Mouse (Mus musculus): ENCODE data around the gene Ankrd33b. TPM values are rescaled to one million over a fixed set of nuclear protein-coding genes. Genes with fewer than 3 reads are reported as not detected.

Ankrd33b gene
- polyA plus RNA-seq, 1 experiment = 0.04 TPM

DNA sequence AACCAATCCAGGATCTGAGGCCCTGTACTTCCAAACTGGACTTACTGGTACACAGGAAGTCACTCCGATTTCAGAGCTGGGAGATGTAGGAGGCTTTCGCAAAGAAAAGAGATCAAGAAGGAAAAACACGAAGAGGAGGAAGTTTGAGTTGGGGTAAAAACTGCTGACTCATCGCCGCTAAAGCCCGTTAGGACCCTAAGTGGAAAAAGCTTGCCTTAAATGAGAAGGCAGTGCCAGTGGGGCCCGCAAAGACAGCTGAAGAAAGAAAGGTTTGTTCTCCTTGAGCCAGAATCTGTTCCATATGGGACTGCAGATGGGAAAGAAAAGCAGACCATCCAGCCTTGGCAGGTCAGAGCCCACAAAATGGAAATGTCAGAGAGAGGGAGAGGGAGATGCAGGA is 118.6 kb downstream of the Ankrd33b start:
- H3K4me3 ChIP-seq (replicated peaks) = no peak overlapping the region
- no peak for TF ChIP-seq GATA1 (IDR thresholded peaks at IDR 0.05; ENCODE audit: low read length)
- no peak for TF ChIP-seq TAL1 (IDR thresholded peaks at IDR 0.05; ENCODE audit: low read length)
- no peaks in the 10 kb centered on the region for H3K27me3 ChIP-seq (ENCODE audit: control insufficient read depth)
- no peaks in the 10 kb centered on the region for H3K9me3 ChIP-seq (ENCODE audit: control insufficient read depth, low read length)
- peaks cover 20% of the 10 kb centered on the region for H3K4me1 ChIP-seq (ENCODE audit: control insufficient read depth)
- H3K36me3 ChIP-seq (ENCODE audit: control insufficient read depth) = peaks cover 7% of the 10 kb centered on the region; the same call in 1 of the 2 replicates

- Histone ChIP-seq H3K9me3 (ENCODE audit: control insufficient read depth, low read length) (no peaks in the 10 kb centered on the region), H3K4me3 (replicated peaks) (no peak overlapping the region), H3K4me1 (ENCODE audit: control insufficient read depth) (peaks cover 6% of the 10 kb centered on the region), H3K27me3 (ENCODE audit: control insufficient read depth) (no peaks in the 10 kb centered on the region), H3K36me3 (ENCODE audit: control insufficient read depth) (peaks cover 9% of the 10 kb centered on the region; the same call in 1 of the 2 replicates)
- TF ChIP-seq GATA1 (IDR thresholded peaks at IDR 0.05; ENCODE audit: low read length) (no peak), TAL1 (IDR thresholded peaks at IDR 0.05; ENCODE audit: low read length) (no peak)
These were observed 120.5 kb downstream of the Ankrd33b start for GRCm38 (mm10) chr15:31247035-31247434.

DNA sequence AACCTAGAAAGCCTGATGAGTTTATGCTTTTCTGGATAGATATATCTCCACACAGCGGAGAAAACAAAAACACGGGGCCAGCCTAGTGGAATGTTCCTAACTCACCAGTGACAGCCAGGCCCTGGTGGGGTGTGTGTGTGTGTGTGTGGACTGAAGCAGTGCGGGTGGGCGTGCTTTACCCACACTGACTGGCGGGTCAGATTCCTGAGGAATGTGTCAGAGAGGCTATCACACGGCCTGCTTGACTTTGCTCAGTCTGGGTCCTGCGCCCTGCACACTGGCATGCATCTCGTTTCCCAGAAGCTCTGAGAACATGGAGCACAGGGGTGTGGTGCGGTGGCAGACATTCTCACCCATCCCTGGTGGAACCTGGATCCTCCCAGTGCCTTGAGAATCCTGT is 121.6 kb downstream of the Ankrd33b start:
- peaks cover 15% of the 10 kb centered on the region for H3K36me3 ChIP-seq (ENCODE audit: control insufficient read depth)
- no peak for TF ChIP-seq GATA1 (IDR thresholded peaks at IDR 0.05; ENCODE audit: low read length)
- TF ChIP-seq TAL1 (IDR thresholded peaks at IDR 0.05; ENCODE audit: low read length) = no peak
- H3K27me3 ChIP-seq (ENCODE audit: control insufficient read depth) = no peaks in the 10 kb centered on the region
- no peaks in the 10 kb centered on the region for H3K9me3 ChIP-seq (ENCODE audit: control insufficient read depth, low read length)
- H3K4me1 ChIP-seq (ENCODE audit: control insufficient read depth) = no peaks in the 10 kb centered on the region; the same call in 1 of the 2 replicates
- H3K4me3 ChIP-seq (replicated peaks) = no peak overlapping the region

- H3K4me1 ChIP-seq (ENCODE audit: control insufficient read depth) = no peaks in the 10 kb centered on the region; the same call in 1 of the 2 replicates
These were observed 122.7 kb downstream of the Ankrd33b start for GRCm38 (mm10) chr15:31244696-31245445.

DNA sequence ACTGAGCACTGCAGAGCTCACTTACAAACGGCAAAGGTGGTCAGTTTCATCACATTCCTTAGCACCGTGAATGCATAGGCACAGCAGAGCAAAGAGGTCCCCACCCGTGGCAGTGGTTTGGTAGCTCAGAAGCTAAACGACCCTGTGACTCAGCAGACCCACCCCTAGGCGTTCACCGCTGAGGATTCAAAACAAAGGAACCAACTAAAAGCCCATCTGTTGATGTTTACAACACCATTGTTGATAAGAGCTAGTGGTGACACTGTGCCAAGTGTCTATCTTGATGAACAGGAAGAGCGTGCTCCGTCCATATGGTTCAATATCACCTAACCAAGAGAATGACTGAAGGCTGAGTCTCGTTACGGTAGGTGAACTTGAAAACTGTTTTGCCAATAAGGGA is 124.3 kb downstream of the Ankrd33b start:
- TF ChIP-seq GATA1 (IDR thresholded peaks at IDR 0.05; ENCODE audit: low read length) (no peak), TAL1 (IDR thresholded peaks at IDR 0.05; ENCODE audit: low read length) (no peak)
- Histone ChIP-seq H3K9me3 (ENCODE audit: control insufficient read depth, low read length) (no peaks in the 10 kb centered on the region), H3K4me1 (ENCODE audit: control insufficient read depth) (no peaks in the 10 kb centered on the region), H3K4me3 (replicated peaks) (no peak overlapping the region), H3K36me3 (ENCODE audit: control insufficient read depth) (peaks cover 19% of the 10 kb centered on the region), H3K27me3 (ENCODE audit: control insufficient read depth) (no peaks in the 10 kb centered on the region)

More at GRCm38 (mm10) chr15:31244696-31245445, 122.7 kb downstream of the Ankrd33b start:
- TF ChIP-seq GATA1 (IDR thresholded peaks at IDR 0.05; ENCODE audit: low read length) (no peak), TAL1 (IDR thresholded peaks at IDR 0.05; ENCODE audit: low read length) (no peak)
- Histone ChIP-seq H3K4me3 (replicated peaks) (no peak overlapping the region), H3K36me3 (ENCODE audit: control insufficient read depth) (peaks cover 18% of the 10 kb centered on the region), H3K9me3 (ENCODE audit: control insufficient read depth, low read length) (no peaks in the 10 kb centered on the region), H3K27me3 (ENCODE audit: control insufficient read depth) (no peaks in the 10 kb centered on the region)

Other genes with a start within 250 kb of the Ankrd33b start
- gene Dap, start 143.4 kb downstream of the Ankrd33b start, polyA plus RNA-seq (2012) = 2.0 and 2.1 TPM in 2 replicates
- 0.06 and 0.13 TPM in 2 replicates for gene Ropn1l, start 86.0 kb upstream of the Ankrd33b start, polyA plus RNA-seq (2012)
- gene March6, start 163.3 kb upstream of the Ankrd33b start, polyA plus RNA-seq (2012) = 2.0 and 2.7 TPM in 2 replicates
- not detected in 2 replicates for gene Cmbl, start 197.7 kb upstream of the Ankrd33b start, polyA plus RNA-seq (2012)
- gene Cct5, start 234.1 kb upstream of the Ankrd33b start, polyA plus RNA-seq (2012) = 2.6 and 3.0 TPM in 2 replicates
- 0.48 and 0.71 TPM in 2 replicates for gene Fam173b, start 234.1 kb upstream of the Ankrd33b start, polyA plus RNA-seq (2012)